Mouse (Mus musculus): ENCODE results near the gene Zfp523. TPM values are rescaled to one million over a fixed set of nuclear protein-coding genes. Genes with fewer than 3 reads are reported as not detected.

Gene Zfp523
- polyA plus RNA-seq, 1 experiment = 111 TPM

DNA sequence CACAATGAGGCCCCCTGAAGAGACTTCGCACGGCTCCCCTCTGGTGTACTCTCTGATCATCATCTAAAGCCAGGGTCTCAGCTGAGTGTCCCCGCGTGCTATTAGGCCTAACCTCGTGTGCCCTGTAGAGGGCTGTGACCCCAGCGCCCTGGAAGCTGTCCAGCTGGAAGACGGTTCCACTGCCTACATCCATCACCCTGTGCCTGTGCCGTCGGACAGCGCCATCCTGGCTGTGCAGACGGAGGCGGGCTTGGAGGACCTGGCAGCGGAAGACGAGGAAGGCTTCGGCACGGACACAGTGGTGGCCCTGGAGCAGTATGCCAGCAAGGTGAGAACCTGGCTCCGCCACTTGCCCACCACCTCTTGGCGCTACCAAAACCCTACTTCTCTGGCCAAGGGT, 20.7 kb downstream of the Zfp523 start:
- no peak for TF ChIP-seq POLR2A (IDR thresholded peaks at IDR 0.05; ENCODE audit: borderline replicate concordance, extremely low read depth, insufficient read depth, insufficient read length, poor library complexity, severe bottlenecking)
- no peak for TF ChIP-seq CTCF (IDR thresholded peaks at IDR 0.05; ENCODE audit: borderline replicate concordance, extremely low read depth, insufficient read depth, insufficient read length)

DNA sequence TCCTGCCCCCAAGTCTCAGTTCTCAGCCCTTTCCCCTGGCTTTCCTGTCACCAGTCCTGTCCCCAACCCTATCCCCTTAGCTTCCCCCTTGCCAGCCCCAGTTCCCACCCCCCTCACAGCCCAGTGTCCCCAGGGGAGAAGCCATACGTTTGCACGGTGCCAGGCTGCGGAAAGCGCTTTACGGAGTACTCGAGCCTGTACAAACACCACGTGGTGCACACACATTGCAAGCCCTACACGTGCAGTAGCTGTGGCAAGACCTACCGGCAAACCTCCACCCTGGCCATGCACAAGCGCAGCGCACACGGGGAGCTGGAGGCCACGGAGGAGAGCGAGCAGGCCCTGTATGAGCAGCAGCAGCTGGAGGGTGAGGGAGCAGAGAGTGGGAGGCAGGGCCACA, 25.1 kb downstream of the Zfp523 start:
- no peak for DNase-seq (ENCODE audit: low read depth)
- no peak for TF ChIP-seq CTCF (IDR thresholded peaks at IDR 0.05; ENCODE audit: borderline replicate concordance, extremely low read depth, insufficient read depth, insufficient read length)
- TF ChIP-seq POLR2A (IDR thresholded peaks at IDR 0.05; ENCODE audit: borderline replicate concordance, extremely low read depth, insufficient read depth, insufficient read length, poor library complexity, severe bottlenecking) = no peak

More for the DNA sequence above, 20.7 kb downstream of the Zfp523 start:
- DNase-seq (ENCODE audit: low read depth) = no peak

DNA sequence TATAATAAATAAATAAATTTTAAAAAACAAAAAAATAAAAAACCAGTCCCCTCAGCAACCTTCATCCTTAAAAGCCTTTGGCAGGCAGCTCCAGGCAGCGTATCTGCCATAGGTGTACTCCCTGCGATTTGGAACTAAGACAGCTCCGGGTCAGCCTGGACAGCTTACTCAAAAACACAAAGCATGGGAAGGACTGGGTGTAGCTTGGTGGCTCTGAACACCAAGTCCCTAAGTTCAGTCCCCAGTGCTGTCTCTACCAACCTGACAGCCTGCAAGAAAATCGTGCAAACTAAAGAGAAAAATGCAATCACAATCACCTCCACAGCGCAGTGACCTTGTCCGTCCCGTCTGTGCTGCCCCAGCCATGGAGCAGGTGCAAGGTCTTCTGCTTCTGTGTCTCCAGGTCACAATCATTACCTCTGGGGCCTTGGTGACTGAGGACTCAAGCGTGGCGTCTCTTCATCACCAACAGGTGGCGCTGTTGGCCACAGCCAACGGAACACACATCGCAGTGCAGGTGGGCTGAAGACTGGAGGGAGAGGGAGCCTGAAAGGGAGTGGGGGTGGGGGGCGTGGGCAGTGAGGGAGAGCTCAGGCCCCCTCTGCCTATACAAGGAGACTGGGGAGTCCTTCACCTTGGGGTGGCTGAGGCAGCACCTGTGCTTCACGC, 27.3 kb downstream of the Zfp523 start:
- TF ChIP-seq CTCF (IDR thresholded peaks at IDR 0.05; ENCODE audit: borderline replicate concordance, extremely low read depth, insufficient read depth, insufficient read length) (peak; percentile 91), POLR2A (IDR thresholded peaks at IDR 0.05; ENCODE audit: borderline replicate concordance, extremely low read depth, insufficient read depth, insufficient read length, poor library complexity, severe bottlenecking) (no peak)
- peak; percentile 67 for DNase-seq (ENCODE audit: low read depth)

DNA sequence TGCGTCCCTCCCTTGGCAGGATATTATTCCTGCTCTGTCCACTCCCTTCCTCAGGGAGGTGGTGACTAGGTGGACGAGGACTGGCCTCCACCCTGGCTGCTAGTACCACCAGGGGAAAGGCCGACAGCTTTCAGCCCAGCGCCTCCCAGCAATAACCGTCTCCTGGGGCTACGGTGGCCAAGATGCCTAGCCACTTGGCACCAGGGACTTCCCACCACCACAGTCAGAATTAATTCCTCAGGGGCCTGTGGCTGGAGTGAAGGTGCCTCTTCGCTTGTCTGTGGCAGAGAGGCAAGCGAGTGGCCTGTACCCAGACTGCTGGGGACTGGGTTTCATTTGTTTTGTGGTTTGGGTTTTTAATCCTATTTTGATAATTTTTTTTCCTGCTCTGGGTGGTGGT, 28.5 kb downstream of the Zfp523 start:
- no peak for DNase-seq (ENCODE audit: low read depth)
- TF ChIP-seq POLR2A (IDR thresholded peaks at IDR 0.05; ENCODE audit: borderline replicate concordance, extremely low read depth, insufficient read depth, insufficient read length, poor library complexity, severe bottlenecking) (no peak), CTCF (IDR thresholded peaks at IDR 0.05; ENCODE audit: borderline replicate concordance, extremely low read depth, insufficient read depth, insufficient read length) (no peak)

DNA sequence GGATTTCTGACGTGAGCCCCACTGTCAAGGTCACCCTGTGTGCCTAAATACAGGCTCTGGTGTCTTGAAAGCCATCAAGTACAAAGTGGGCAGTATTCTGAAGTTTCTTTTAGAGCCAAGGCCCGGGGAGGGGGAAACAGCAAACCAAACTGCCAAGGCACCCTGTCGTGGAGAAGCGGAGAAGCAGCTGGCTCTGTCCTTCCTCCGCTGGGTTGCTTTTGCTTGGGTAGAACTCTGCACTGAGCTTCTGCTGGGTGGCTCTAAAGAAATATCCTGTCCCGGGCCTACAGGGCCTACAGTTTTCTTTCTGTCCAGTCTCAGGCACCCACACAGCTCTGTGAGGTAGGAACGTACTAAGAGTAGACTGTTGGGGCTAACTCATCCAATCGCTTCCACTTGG, 30.2 kb downstream of the Zfp523 start:
- no peak for DNase-seq (ENCODE audit: low read depth)

DNA sequence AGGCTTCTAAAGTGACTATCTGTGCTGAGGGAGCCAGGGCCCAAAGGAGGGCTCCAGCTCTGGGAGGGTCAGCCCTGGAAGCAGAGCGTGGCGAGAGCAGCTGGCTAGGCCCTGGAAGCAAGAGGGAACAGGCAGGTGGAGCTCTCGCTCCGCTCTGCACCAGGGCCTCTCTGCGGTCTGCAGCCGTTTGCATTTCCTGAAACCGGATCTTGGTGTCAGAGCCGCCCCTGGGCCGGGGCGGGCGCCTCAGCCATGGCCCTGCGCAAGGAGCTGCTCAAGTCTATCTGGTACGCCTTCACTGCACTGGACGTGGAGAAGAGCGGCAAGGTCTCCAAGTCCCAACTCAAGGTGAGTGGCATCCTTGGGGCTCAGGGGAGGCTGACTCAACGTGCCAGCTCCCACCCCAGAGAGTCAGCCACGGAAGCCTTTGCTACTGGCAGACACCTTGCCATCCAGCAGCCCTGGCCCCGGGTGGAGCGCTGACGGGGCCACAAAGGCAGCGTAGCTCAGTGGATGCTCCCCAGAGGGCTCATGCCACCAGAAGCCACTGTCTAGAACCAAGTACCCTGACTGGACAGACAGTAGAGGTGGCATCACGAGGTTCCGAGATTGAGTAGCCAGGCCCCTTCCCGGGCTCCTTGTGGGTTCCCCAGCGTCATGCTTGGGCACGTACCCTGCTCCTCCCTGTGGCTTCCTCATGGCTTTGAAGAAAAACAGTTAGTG, 30.8 kb downstream of the Zfp523 start, which contains the start of gene Def6:
Gene Def6, plus strand, starts transcription at position 188 of the 723 bp plus-strand sequence.
- TF ChIP-seq CTCF (IDR thresholded peaks at IDR 0.05; ENCODE audit: borderline replicate concordance, extremely low read depth, insufficient read depth, insufficient read length) (peak; percentile 36; the same call in 1 of the 2 replicates), POLR2A (IDR thresholded peaks at IDR 0.05; ENCODE audit: borderline replicate concordance, extremely low read depth, insufficient read depth, insufficient read length, poor library complexity, severe bottlenecking) (no peak)
- peak; percentile 64 for DNase-seq (ENCODE audit: low read depth)

More for the DNA sequence above, 30.2 kb downstream of the Zfp523 start:
- TF ChIP-seq CTCF (IDR thresholded peaks at IDR 0.05; ENCODE audit: borderline replicate concordance, extremely low read depth, insufficient read depth, insufficient read length) (no peak), POLR2A (IDR thresholded peaks at IDR 0.05; ENCODE audit: borderline replicate concordance, extremely low read depth, insufficient read depth, insufficient read length, poor library complexity, severe bottlenecking) (no peak)

DNA sequence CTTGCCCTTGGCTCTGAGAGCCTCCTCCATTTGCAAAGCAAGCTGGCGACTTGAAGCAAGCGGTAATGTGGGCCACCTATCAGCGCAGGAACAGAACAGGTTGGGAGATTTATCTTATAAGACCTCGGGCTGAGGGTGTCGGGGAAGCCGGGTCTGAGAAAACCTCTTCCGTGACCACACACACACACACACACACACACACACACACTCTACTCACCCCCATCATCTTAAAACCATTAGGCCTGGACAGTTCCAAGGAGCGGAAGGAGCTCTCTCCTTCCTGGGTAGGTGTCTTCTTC, 31.3 kb downstream of the Zfp523 start:
- TF ChIP-seq POLR2A (IDR thresholded peaks at IDR 0.05; ENCODE audit: borderline replicate concordance, extremely low read depth, insufficient read depth, insufficient read length, poor library complexity, severe bottlenecking) = no peak
- TF ChIP-seq CTCF (IDR thresholded peaks at IDR 0.05; ENCODE audit: borderline replicate concordance, extremely low read depth, insufficient read depth, insufficient read length) = no peak
- no peak for DNase-seq (ENCODE audit: low read depth)

DNA sequence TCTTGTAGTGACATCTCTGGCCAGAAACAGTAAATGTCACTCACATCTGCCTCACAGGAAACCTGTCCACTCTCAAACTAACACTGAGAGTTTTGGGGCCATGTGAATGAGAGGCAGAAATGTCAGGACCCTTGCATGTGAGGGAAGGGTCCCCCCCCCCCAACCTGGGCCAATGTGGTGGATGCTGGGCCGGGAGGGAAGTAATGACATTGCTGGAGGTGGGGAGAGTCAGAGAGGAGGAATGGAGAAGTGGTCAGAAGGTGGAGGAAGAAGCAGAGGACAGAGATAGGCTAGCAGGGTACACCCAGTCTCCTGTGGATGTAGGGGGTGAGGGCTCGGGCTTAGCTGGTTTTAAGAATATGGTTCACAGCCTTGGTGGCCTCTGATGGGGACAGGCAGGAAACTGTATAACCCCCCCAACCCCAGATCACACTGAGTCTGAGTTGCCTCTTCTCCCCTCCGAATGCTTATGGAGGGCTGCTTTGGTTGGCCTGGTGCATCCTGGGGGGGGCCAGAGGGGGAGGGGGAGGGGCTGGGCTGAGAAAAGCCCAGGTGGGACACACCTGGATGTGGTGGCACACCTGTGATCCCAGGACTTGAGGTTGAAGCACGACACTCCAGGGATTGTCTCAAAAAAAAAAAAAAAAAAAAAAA, 32.7 kb downstream of the Zfp523 start:
- TF ChIP-seq POLR2A (IDR thresholded peaks at IDR 0.05; ENCODE audit: borderline replicate concordance, extremely low read depth, insufficient read depth, insufficient read length, poor library complexity, severe bottlenecking) = no peak
- TF ChIP-seq CTCF (IDR thresholded peaks at IDR 0.05; ENCODE audit: borderline replicate concordance, extremely low read depth, insufficient read depth, insufficient read length) = no peak

DNA sequence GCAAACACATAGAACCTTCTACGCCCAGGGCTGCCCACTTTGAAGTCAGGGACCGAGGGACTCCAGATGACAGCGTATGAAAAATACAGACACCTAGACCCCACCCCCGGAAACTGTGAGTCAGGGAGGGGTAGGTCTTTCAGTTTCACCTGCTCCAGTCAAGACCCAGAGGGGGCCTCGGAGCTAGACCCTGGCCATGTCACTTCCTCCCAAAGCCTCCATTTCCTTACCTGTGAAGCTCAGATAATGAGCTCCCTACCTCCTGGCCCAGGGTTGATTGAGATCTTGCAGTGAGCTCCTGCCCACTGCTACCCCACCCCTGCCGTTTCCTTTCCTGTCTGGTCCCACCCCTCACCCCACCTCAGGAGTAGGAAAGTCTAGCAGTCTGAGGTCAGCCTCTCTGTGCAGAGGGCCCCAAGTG, 35.0 kb downstream of the Zfp523 start:
- no peak for TF ChIP-seq POLR2A (IDR thresholded peaks at IDR 0.05; ENCODE audit: borderline replicate concordance, extremely low read depth, insufficient read depth, insufficient read length, poor library complexity, severe bottlenecking)
- TF ChIP-seq CTCF (IDR thresholded peaks at IDR 0.05; ENCODE audit: borderline replicate concordance, extremely low read depth, insufficient read depth, insufficient read length) = no peak

More for the DNA sequence above, 32.7 kb downstream of the Zfp523 start:
- no peak for DNase-seq (ENCODE audit: low read depth)

DNA sequence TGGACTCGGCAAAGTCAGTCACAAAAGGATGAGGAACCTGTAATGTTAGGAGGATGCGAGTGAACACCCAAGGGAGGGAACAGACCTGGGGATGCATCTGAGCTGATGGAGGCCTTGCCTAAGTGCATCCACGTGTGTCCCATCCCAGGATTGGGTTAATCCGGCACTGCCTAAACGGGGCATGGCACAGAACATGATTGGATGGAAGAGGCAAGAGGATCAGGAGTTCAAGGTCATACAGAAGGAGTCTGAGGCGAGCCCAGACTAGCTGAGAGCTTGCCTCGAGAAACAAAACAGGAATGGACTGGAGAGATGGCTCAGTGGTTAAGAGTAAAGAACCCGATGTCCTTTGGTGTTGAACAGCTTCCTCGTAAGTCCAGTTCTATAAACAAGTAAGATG, 35.5 kb downstream of the Zfp523 start:
- TF ChIP-seq CTCF (IDR thresholded peaks at IDR 0.05; ENCODE audit: borderline replicate concordance, extremely low read depth, insufficient read depth, insufficient read length) = no peak
- TF ChIP-seq POLR2A (IDR thresholded peaks at IDR 0.05; ENCODE audit: borderline replicate concordance, extremely low read depth, insufficient read depth, insufficient read length, poor library complexity, severe bottlenecking) = no peak
- no peak for DNase-seq (ENCODE audit: low read depth)

More for the DNA sequence above, 35.0 kb downstream of the Zfp523 start:
- no peak for DNase-seq (ENCODE audit: low read depth)

DNA sequence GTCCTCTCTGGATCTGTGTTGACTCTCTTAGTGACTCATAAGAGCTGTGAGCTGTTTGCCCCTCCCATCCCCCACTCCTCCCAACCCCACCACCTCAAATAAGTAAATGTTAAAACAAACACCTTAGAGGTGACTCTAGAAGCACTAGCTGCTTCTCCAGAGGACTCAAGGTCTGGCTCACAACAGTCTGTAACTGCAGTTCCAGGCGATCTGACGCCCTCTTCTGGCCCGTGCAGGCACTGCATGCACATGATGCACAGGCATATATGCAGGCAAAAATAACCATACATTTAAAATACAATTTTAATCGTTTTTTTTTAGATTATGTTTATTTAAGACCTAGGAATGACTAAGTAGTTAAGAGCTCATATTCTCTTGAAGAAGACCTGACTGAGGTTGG, 36.3 kb downstream of the Zfp523 start:
- DNase-seq (ENCODE audit: low read depth) = no peak
- TF ChIP-seq POLR2A (IDR thresholded peaks at IDR 0.05; ENCODE audit: borderline replicate concordance, extremely low read depth, insufficient read depth, insufficient read length, poor library complexity, severe bottlenecking) (no peak), CTCF (IDR thresholded peaks at IDR 0.05; ENCODE audit: borderline replicate concordance, extremely low read depth, insufficient read depth, insufficient read length) (peak; percentile 39; the same call in 1 of the 2 replicates)

Data from brain, embryonic 14.5 days (tissue).